Mouse (Mus musculus) ES-Bruce4 (cell line): ENCODE measurements around the gene Vegfc. TPM values are rescaled to one million over a fixed set of nuclear protein-coding genes. Genes with fewer than 3 reads are reported as not detected.

Experiments used
- H3K27ac ChIP-seq: 2 replicates; pipeline ENCODE4 v1.5.1; 2012; ENCODE audit warnings: low read length, inconsistent platforms; ENCODE audit not compliant: insufficient read depth
- H3K27me3 ChIP-seq: 2 replicates; pipeline ENCODE4 v1.6.1; 2012; ENCODE audit warnings: mild to moderate bottlenecking, low read length, inconsistent platforms; ENCODE audit not compliant: control insufficient read depth, poor library complexity, insufficient read depth, severe bottlenecking
- H3K36me3 ChIP-seq: 2 replicates; pipeline ENCODE4 v1.6.1; 2012; ENCODE audit warnings: inconsistent platforms, mild to moderate bottlenecking, low read length, moderate library complexity; ENCODE audit not compliant: control insufficient read depth, poor library complexity, insufficient read depth, severe bottlenecking
- H3K4me1 ChIP-seq: one replicate; pipeline ENCODE4 v1.8.1; 2011; ENCODE audit warnings: low read length; ENCODE audit not compliant: control insufficient read depth, insufficient read depth
- H3K4me3 ChIP-seq: 2 replicates; pipeline ENCODE4 v1.5.1; 2011; ENCODE audit warnings: low read depth, mild to moderate bottlenecking, low read length
- H3K9ac ChIP-seq: 2 replicates; pipeline ENCODE4 v1.6.1; 2012; ENCODE audit warnings: low read depth, mild to moderate bottlenecking, inconsistent platforms; ENCODE audit not compliant: poor library complexity, severe bottlenecking
- H3K9me3 ChIP-seq: replicated peaks from 2 replicates; pipeline ENCODE4 v1.6.1; 2012; ENCODE audit warnings: mild to moderate bottlenecking, low read length, inconsistent platforms; ENCODE audit not compliant: control insufficient read depth, poor library complexity, insufficient read depth, severe bottlenecking
- CTCF ChIP-seq: IDR thresholded peaks from one replicate; pipeline ENCODE4 v1.8.1; 2011; ENCODE audit warnings: low read depth, low read length
- EP300 ChIP-seq: IDR thresholded peaks from 2 replicates; pipeline ENCODE4 v1.6.1; 2011; ENCODE audit warnings: low read depth, low read length; ENCODE audit not compliant: insufficient read depth
- POLR2A ChIP-seq: IDR thresholded peaks from one replicate; pipeline ENCODE4 v1.8.1; 2011; ENCODE audit warnings: low read length; ENCODE audit not compliant: insufficient read depth
- polyA plus RNA-seq: library from polyadenylated mRNA; stranded (reverse); fragments of >200 nt; gene quantifications from 2 replicates; pipeline ENCODE4 v1.2.4, GENCODE M21; 2011; ENCODE audit warnings: low read depth; ENCODE audit not compliant: missing spikeins, insufficient read depth, insufficient read length

Vegfc gene
- polyA plus RNA-seq, 1 experiment: 0.73 TPM

DNA sequence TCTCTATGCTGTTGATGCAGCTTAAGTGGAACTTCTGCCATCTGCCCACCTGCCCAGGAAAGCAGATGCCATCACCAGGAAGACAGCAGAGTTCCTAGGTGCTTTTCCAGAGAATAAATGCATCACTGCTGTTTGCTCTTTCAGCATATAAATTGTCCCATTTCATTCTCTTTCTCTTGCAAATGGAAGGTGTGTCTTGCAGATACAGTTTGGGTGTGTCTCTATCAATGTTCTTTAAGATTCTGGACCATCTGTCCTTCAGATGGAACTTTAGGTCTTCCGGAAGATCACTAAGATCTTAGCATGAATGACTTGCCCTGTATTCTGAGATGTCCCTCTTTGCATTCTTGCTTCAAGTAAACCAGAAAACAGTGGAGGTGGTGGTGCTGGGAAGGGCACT is 1.1 kb upstream of the Vegfc start:
- Histone ChIP-seq H3K27ac (peak overlapping the region; percentile 89), H3K27me3 (no peaks in the 10 kb centered on the region; the same call in 1 of the 2 replicates), H3K4me3 (no peak overlapping the region), H3K9ac (no peak overlapping the region), H3K36me3 (no peaks in the 10 kb centered on the region), H3K4me1 (peaks cover 4% of the 10 kb centered on the region), H3K9me3 (no peaks in the 10 kb centered on the region)
- TF ChIP-seq EP300: peak; percentile 86
- TF ChIP-seq CTCF: no peak

GRCm38 (mm10) chr8:54076791-54077270 is 575 bp upstream of the Vegfc start:
- Histone ChIP-seq H3K4me3 (peak overlapping the region; percentile 71), H3K27ac (peak overlapping the region; percentile 53), H3K9me3 (no peaks in the 10 kb centered on the region), H3K9ac (peak overlapping the region; percentile 97), H3K4me1 (peaks cover 4% of the 10 kb centered on the region), H3K27me3 (no peaks in the 10 kb centered on the region; the same call in 1 of the 2 replicates), H3K36me3 (no peaks in the 10 kb centered on the region)
- TF ChIP-seq CTCF (no peak), EP300 (0 out of 2 replicates have a peak, but pooled peaks have one; percentile 5), POLR2A (no peak)

GRCm38 (mm10) chr8:54078121-54078440 is 675 bp downstream of the Vegfc start:
- H3K9ac ChIP-seq: peak overlapping the region; percentile 97
- H3K27me3 ChIP-seq: no peaks in the 10 kb centered on the region; the same call in 1 of the 2 replicates
- no peaks in the 10 kb centered on the region for H3K36me3 ChIP-seq
- TF ChIP-seq CTCF (no peak), EP300 (no peak), POLR2A (no peak)
- peak overlapping the region; percentile 80 for H3K4me3 ChIP-seq
- no peak overlapping the region; the same call in 1 of the 2 replicates for H3K27ac ChIP-seq
- no peaks in the 10 kb centered on the region for H3K9me3 ChIP-seq
- H3K4me1 ChIP-seq: peaks cover 4% of the 10 kb centered on the region

DNA sequence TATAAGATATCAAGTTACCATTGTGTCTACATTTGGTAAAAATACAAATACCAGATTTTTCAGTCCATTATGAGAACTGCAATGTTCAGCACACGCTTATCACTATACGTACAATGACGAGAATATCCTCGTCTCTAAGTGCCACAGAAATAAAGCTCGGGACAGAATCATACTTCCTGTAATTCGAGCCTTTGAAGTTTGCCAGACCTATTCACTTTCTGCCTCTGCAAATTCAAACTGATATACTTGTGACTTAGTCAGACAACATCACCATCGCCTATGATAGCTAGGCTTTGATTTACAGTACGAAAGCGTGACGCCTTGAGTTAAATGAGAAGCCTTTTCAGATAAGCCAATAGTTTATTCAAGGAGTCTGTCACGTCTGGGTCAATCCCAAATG is 1.6 kb downstream of the Vegfc start:
- H3K36me3 ChIP-seq: no peaks in the 10 kb centered on the region
- no peak overlapping the region for H3K27ac ChIP-seq
- H3K9me3 ChIP-seq: no peaks in the 10 kb centered on the region
- H3K9ac ChIP-seq: 0 out of 2 replicates have a peak overlapping the region, but pooled peaks have one; percentile 29
- no peak for TF ChIP-seq CTCF
- TF ChIP-seq POLR2A: no peak
- TF ChIP-seq EP300: no peak
- H3K27me3 ChIP-seq: no peaks in the 10 kb centered on the region; the same call in 1 of the 2 replicates
- peaks cover 4% of the 10 kb centered on the region for H3K4me1 ChIP-seq
- H3K4me3 ChIP-seq: no peak overlapping the region

GRCm38 (mm10) chr8:54079601-54080000 is 2.2 kb downstream of the Vegfc start:
- Histone ChIP-seq H3K36me3 (no peaks in the 10 kb centered on the region), H3K27me3 (no peaks in the 10 kb centered on the region; the same call in 1 of the 2 replicates), H3K9me3 (no peaks in the 10 kb centered on the region), H3K4me3 (no peak overlapping the region), H3K9ac (no peak overlapping the region), H3K27ac (no peak overlapping the region), H3K4me1 (peaks cover 4% of the 10 kb centered on the region)
- TF ChIP-seq EP300 (no peak), POLR2A (no peak), CTCF (no peak)

DNA sequence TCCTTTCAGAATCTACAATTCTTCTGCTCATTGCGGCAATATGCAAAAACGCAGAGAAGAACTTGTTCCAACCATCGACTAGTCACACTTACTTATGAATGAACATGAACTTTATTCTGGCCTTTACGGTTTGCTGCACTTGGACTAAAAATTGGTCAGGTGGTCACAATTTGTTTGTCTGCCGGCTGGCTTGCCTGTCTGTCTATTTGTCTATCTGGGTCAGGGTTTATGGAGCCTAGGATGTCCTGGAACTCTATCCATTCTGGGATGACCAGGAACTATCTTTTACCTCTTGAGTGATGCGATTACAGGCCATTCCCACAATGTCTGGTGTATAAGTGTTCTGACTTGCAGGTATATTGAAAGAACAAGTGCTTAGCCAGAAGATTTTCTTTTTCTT is 8.5 kb downstream of the Vegfc start:
- Histone ChIP-seq H3K4me3 (no peak overlapping the region), H3K4me1 (no peaks in the 10 kb centered on the region)

More for the DNA sequence above, 8.5 kb downstream of the Vegfc start:
- no peak for TF ChIP-seq CTCF
- TF ChIP-seq POLR2A: no peak
- TF ChIP-seq EP300: no peak
- no peak overlapping the region for H3K9ac ChIP-seq
- H3K27ac ChIP-seq: no peak overlapping the region
- H3K36me3 ChIP-seq: no peaks in the 10 kb centered on the region
- no peaks in the 10 kb centered on the region for H3K27me3 ChIP-seq
- H3K9me3 ChIP-seq: no peaks in the 10 kb centered on the region
